12 mouse cellular contexts compared by ENCODE assay signal in genomic region chr14:29228976-29229716, GRCm38 (mm10).
A peak's percentile ranks its signal among the peaks of the same experiment; 100 is the strongest.
DNase-seq lines count a peak whose midpoint lies in the region; ATAC-seq and TF ChIP-seq lines count a peak whose summit lies in the region.
"Had no signal": no experiment of that assay in that cellular context is flagged by ENCODE, and none has a peak within 500 bp of the region (broad histone marks: within the 10 kb centered on the region; RNA-seq: fewer than 3 reads in every experiment).

No protein-coding gene starts in this region.

- no peak overlapping the region for H3K4me2 ChIP-seq in forebrain, postnatal 0 days (ENCODE audit: low read depth)
- peak overlapping the region; percentile 42 for H3K4me2 ChIP-seq in midbrain, embryonic 13.5 days (replicated peaks)
- H3K4me2 ChIP-seq: neural tube, embryonic 12.5 days had no signal

- intact Hi-C loops in gastrocnemius, adult 2 months (cut with DNase I): loop anchor here (1.0 kb wide), 1 partner anchor 50 kb away; no protein-coding TSS in a partner anchor
- intact Hi-C loops in heart, postnatal 25 days (cut with DNase I): no loop called here

- no peaks in the 10 kb centered on the region for H3K36me3 ChIP-seq in forebrain, postnatal 0 days (ENCODE audit: insufficient read depth)
- H3K36me3 ChIP-seq in midbrain, embryonic 13.5 days: no peaks in the 10 kb centered on the region
- H3K36me3 ChIP-seq: neural tube, embryonic 12.5 days had no signal

- no peak for DNase-seq in gastrocnemius, adult 2 months
- no peak for DNase-seq in gastrocnemius, postnatal 10 days
- DNase-seq in brain, embryonic 14.5 days (ENCODE audit: low read depth): peak; percentile 75
- peak; percentile 14 for DNase-seq in forebrain, postnatal 0 days
- DNase-seq in right cerebral cortex, postnatal 25 days: no peak
- DNase-seq in left cerebral cortex, adult 18-20 months (ENCODE audit: low spot score in 2 of 2): no peak
- DNase-seq in heart, postnatal 25 days (ENCODE audit: low spot score): no peak
- DNase-seq: gastrocnemius, postnatal 25 days; kidney, postnatal 4 days; left cerebral cortex, postnatal 4 days had no signal

- H3K9me3 ChIP-seq in forebrain, postnatal 0 days (ENCODE audit: low read length): no peaks in the 10 kb centered on the region
- H3K9me3 ChIP-seq in midbrain, embryonic 13.5 days: no peaks in the 10 kb centered on the region
- H3K9me3 ChIP-seq: neural tube, embryonic 12.5 days had no signal

- 39% methylated on average over 19 of the region's 19 CpGs for WGBS in forebrain, postnatal 0 days
- WGBS in midbrain, embryonic 13.5 days: 13% methylated on average over 19 of the region's 19 CpGs

- peak overlapping the region; percentile 81 for H3K27ac ChIP-seq in gastrocnemius, adult 2 months
- H3K27ac ChIP-seq in forebrain, postnatal 0 days (ENCODE audit: low read depth, low read length): 0 out of 2 replicates have a peak overlapping the region, but pooled peaks have one; percentile 35
- peak overlapping the region; percentile 62 for H3K27ac ChIP-seq in midbrain, embryonic 13.5 days
- H3K27ac ChIP-seq: neural tube, embryonic 12.5 days had no signal

- no peak for ATAC-seq in forebrain, postnatal 0 days
- ATAC-seq in midbrain, embryonic 13.5 days: peak; percentile 63

- no peaks in the 10 kb centered on the region for H3K27me3 ChIP-seq in forebrain, postnatal 0 days (ENCODE audit: insufficient read depth, low read length)
- peaks cover 13% of the 10 kb centered on the region; the same call in 1 of the 2 replicates for H3K27me3 ChIP-seq in midbrain, embryonic 13.5 days
- H3K27me3 ChIP-seq: neural tube, embryonic 12.5 days had no signal

- H3K9ac ChIP-seq in forebrain, postnatal 0 days: peak overlapping the region; percentile 6; the same call in 1 of the 2 replicates
- H3K9ac ChIP-seq in midbrain, embryonic 13.5 days (replicated peaks): 0 out of 2 replicates have a peak overlapping the region, but pooled peaks have one; percentile 3
- H3K9ac ChIP-seq: neural tube, embryonic 12.5 days had no signal

- no peak overlapping the region for H3K4me3 ChIP-seq in gastrocnemius, adult 2 months
- no peak overlapping the region for H3K4me3 ChIP-seq in forebrain, postnatal 0 days (ENCODE audit: low read depth, low read length)
- no peak overlapping the region for H3K4me3 ChIP-seq in midbrain, embryonic 13.5 days (replicated peaks)
- H3K4me3 ChIP-seq: neural tube, embryonic 12.5 days had no signal

- peaks cover 5% of the 10 kb centered on the region; the same call in 1 of the 2 replicates for H3K4me1 ChIP-seq in forebrain, postnatal 0 days (ENCODE audit: insufficient read depth)
- peaks cover 33% of the 10 kb centered on the region for H3K4me1 ChIP-seq in midbrain, embryonic 13.5 days (replicated peaks)

- TF ChIP-seq CTCF in gastrocnemius, adult 2 months (IDR thresholded peaks at IDR 0.05): no peak
- no peak for TF ChIP-seq CTCF in brain, embryonic 14.5 days (IDR thresholded peaks at IDR 0.05; ENCODE audit: borderline replicate concordance, extremely low read depth, insufficient read depth, insufficient read length)
- no peak for TF ChIP-seq CTCF in forebrain, postnatal 0 days (IDR thresholded peaks at IDR 0.05; ENCODE audit: low read depth)

- no peak for TF ChIP-seq POLR2A in brain, embryonic 14.5 days (IDR thresholded peaks at IDR 0.05; ENCODE audit: borderline replicate concordance, extremely low read depth, insufficient read depth, insufficient read length, poor library complexity, severe bottlenecking)

Comparison
In these comparisons a context has a peak if more than half of its experiments do, and no peak if none do; other contexts are left out.
1. DNase-seq: peak in brain, embryonic 14.5 days (single experiment) and forebrain, postnatal 0 days (single experiment); none in gastrocnemius, adult 2 months (single experiment), gastrocnemius, postnatal 10 days (single experiment), right cerebral cortex, postnatal 25 days (single experiment), left cerebral cortex, adult 18-20 months (0 of 2) and heart, postnatal 25 days (single experiment).
2. Peak in every context shown above with its lines, with median percentiles within 50 percentile points of each other: H3K27ac ChIP-seq.